Mouse (Mus musculus): ENCODE data around the gene Wdr59. TPM values are rescaled to one million over a fixed set of nuclear protein-coding genes. Genes with fewer than 3 reads are reported as not detected.

Gene Wdr59
- total RNA-seq, 2 experiments from 2014 or later = 6.3 to 7.4 TPM

DNA sequence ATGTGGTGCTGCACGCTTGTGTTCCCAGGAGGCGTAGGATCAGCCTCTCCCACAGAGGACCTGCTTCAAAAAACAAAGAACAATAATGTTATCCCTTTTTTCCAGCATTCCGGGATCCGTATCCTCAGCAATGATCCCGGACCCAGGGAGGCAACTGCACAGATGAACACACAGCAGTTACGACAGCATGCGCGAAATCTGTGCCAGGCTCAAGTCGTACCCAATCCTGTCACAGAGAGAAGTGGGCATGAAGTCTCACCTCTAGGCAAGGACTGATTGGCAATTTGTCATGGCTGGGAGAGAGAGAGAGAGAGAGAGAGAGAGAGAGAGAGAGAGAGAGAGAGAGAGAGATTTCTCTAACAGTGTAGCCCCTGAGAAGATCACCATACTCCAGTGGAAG, 97.2 kb downstream of the Wdr59 start:
- DNase-seq (ENCODE audit: low spot score) = no peak
- intact Hi-C loops (cut with DNase I) = no loop called here

DNA sequence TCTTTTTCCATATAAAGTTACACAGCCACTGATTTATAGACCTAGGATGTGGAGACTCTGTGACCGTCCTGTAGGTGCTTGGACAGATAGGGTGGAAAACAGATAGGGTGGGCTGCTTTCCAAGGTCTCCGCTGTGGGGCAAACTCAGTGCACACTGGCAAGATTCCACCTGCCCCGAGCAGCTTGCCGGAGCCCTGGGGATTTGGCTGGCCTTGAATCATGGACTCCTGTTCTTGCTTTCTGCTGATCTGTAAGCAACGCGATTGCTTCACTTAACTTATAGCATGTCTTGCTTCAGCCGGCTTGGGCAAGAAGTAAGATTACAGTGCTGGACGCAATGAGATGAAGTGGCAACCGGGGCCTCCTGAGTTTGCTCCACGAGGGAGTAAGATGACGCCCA, 97.7 kb downstream of the Wdr59 start:
- intact Hi-C loops (cut with DNase I) = no loop called here
- no peak for DNase-seq (ENCODE audit: low spot score)

DNA sequence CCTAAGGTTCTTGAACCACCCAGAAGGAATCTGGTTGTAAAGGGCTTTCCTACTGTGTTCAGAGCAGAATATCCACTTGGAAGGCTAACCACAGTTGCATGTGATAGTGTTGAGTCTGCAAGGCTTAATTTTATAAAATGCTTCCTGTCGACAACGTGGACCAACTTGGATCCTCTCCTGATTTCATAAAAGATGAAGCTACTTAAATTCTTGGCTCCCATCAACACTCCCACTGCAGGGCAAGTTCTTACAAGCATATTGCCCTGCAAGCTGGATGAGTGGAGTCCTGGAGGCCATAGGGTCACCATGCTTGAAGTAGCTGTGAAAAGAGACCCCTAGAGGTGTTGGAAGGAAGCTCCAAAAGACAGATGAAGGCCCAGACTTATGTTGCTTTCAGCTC, 99.3 kb downstream of the Wdr59 start:
- no peak for DNase-seq (ENCODE audit: low spot score)
- intact Hi-C loops (cut with DNase I) = no loop called here

DNA sequence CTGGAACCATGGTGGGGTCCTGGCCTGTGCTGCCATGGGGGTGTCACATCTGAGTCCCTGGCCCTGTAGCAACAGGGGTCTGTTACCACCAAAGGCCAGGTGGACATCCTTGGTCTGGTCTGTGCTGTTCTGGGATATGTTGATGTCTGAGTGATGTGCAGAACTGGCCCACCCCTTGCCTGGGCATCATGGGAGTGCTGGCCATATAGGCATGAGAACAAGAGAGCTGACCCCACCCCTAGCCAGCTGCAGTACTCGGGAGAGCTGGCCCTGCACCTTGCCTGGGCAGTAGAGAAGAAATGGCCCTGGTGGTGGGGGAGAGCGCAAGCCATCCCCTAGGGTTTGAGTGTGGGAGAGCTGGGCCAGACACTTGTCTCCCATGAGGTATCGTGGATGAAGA, 102.7 kb downstream of the Wdr59 start:
- intact Hi-C loops (cut with DNase I) = loop anchor here (2.0 to 5.0 kb wide), 2 partner anchors 20 to 243 kb away; no protein-coding TSS in a partner anchor
- DNase-seq (ENCODE audit: low spot score) = no peak

DNA sequence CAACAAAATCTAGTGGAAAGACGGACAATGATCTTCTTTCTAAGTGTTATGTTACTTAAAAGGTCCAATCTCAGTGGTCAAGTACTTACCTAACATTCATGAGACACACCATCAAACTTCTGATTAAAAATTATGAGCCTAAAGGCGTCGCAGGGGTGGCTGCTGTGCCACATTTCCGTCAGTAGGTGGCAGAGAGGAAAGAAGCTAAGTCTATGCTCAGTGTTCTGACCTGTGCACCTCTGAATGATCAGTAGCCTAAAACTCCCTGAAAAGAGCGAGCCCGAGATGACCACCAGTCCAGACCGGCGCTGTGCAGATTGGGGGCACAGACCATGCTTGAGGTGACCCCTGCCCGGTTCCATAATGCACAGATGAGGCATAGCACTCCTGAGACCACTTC, 103.3 kb downstream of the Wdr59 start:
- no peak for DNase-seq (ENCODE audit: low spot score)
- intact Hi-C loops (cut with DNase I) = loop anchor here (2.0 to 5.0 kb wide), 2 partner anchors 20 to 244 kb away; no protein-coding TSS in a partner anchor

DNA sequence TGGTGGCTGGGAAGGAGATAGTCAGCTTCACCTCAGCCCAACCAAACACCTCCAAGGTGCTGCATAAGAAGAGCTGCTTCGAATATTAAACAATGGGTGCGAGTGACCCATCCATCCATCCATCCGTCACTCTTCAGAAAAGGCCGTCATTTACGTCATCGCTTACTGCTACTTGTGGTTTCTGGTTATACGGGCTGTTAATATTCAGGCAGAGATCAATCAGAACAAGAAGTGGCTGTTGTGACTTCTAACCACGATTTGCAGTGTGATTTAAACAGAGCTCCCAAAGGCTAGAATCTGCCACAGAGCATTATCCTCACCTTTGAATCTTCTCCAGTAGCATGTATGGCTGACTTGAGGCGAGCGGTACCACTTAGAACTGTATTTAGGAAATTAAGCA, 104.7 kb downstream of the Wdr59 start:
- no peak for DNase-seq (ENCODE audit: low spot score)
- intact Hi-C loops (cut with DNase I) = loop anchor here (5.0 kb wide), 1 partner anchor 245 kb away; no protein-coding TSS in a partner anchor

DNA sequence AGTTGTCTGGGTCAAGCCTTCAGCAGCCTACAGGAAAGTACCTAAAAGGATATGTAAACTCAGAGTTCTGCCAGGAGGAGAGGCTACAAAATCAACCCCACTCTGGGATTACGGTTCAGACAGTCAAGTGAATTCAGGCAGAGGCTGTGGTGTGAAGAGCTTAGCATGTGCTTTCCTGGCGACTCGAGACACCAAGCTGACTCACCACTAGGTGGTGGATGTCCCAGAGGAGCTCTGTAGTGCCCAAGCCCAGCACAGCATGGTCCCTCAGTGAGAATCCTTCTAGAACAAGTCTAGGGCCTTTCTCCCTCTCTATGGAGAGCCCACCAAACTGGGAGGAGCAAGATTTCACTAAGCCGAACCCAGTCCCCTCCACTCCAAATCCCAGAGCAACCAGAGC, 118.5 kb downstream of the Wdr59 start:
- DNase-seq (ENCODE audit: low spot score) = no peak
- intact Hi-C loops (cut with DNase I) = no loop called here

Small RNAs within 50 kb of the gene (microRNA-seq; reads per million reads assigned to microRNA genes)
- not detected for gene Mir1957b

Other genes with a start within 250 kb of the Wdr59 start
- gene Rfwd3, start 221.9 kb downstream of the Wdr59 start, total RNA-seq (2021) = 10 to 100 TPM; 16.7 to 17.9 TPM
- gene Mlkl, start 183.9 kb downstream of the Wdr59 start, total RNA-seq (2021) = 1 to 10 TPM; 2.8 TPM
- under 1 TPM in 1 of 2 experiments, not detected in 1; 0.22 TPM for gene Fa2h, start 128.3 kb downstream of the Wdr59 start, total RNA-seq (2021)
- 10 to 100 TPM; 57.0 to 59.8 TPM for gene Znrf1, start 14.0 kb upstream of the Wdr59 start, total RNA-seq (2021)
- gene Ldhd, start 108.3 kb upstream of the Wdr59 start, total RNA-seq (2021) = 10 to 100 TPM; 25.1 to 28.1 TPM
- 1 to 10 TPM; 7.4 to 7.5 TPM for gene Zfp1, start 121.3 kb upstream of the Wdr59 start, total RNA-seq (2021)
- gene Ctrb1, start 168.9 kb upstream of the Wdr59 start, total RNA-seq (2021) = not detected
- gene Bcar1, start 221.7 kb upstream of the Wdr59 start, total RNA-seq (2021) = 10 to 100 TPM; 18.7 to 20.7 TPM